Comparison of ENCODE assay signal across 8 mouse cellular contexts in genomic region chr8:71725122-71725924, GRCm38 (mm10). TPM values are rescaled to one million over a fixed set of nuclear protein-coding genes. Genes with fewer than 3 reads are reported as not detected.
DNase-seq lines count a peak whose midpoint lies in the region; ATAC-seq lines count a peak whose summit lies in the region.

Gene Fcho1, minus strand, starts transcription at chr8:71725716.

- ATAC-seq in activated CD4-positive, CD25-positive, alpha-beta regulatory T cell, adult 4 months, result peak; percentile 55
- peak; percentile 68 for ATAC-seq in inflammation-experienced regulatory T-cells, adult 6 months
- ATAC-seq in megakaryocyte, adult 5-6 weeks (ENCODE audit: poor library complexity, severe bottlenecking), result peak; percentile 74

- peak; percentile 89 to 94 for DNase-seq in cerebellum, postnatal 25 days
- peak; percentile 76 to 79 for DNase-seq in frontal cortex, postnatal 14 days (ENCODE audit: low spot score in 2 of 2)
- DNase-seq in left cerebral cortex, adult 8-10 months (ENCODE audit: low spot score in 2 of 2), result peak in 1 of 2 experiments; percentile 89
- peak; percentile 92 to 94 for DNase-seq in right cerebral cortex, postnatal 10 days (ENCODE audit: low spot score in 2 of 2)
- no peak for DNase-seq in adipocyte (ENCODE audit: low spot score)

RNA-seq across cellular contexts. Expression of gene Fcho1, which starts in this region (rescaled TPM):
- 10 to 100 TPM; 55.0 to 72.9 TPM for polyA plus RNA-seq in activated CD4-positive, CD25-positive, alpha-beta regulatory T cell, adult 4 months (2017; shearing (Covaris generic))
- 10 to 100 TPM; 37.6 to 66.4 (median 54.3) TPM for polyA plus RNA-seq in inflammation-experienced regulatory T-cells, adult 6 months (2017; shearing (Covaris generic))
- 100 to 1,000 TPM; 150 to 181 (median 159) TPM for total RNA-seq in left cerebral cortex, adult 8-10 months (2022)
- total RNA-seq in megakaryocyte, adult 5-6 weeks (2015), result 28.4 and 30.9 TPM in 2 replicates
- 39.6 and 41.2 TPM in 2 replicates for total RNA-seq in megakaryocyte, adult 5-6 weeks (2017)
